Mouse (Mus musculus) kidney, adult 2 months (tissue): ENCODE results near the gene Rnd1. TPM values are rescaled to one million over a fixed set of nuclear protein-coding genes. Genes with fewer than 3 reads are reported as not detected.

ENCODE experiments used
- DNase-seq: peaks from one replicate; pipeline ENCODE4 v3.0.0; 2021
- H3K27ac ChIP-seq: fragments of 200-500 bp; 2 replicates; pipeline ENCODE4 v1.5.1; 2012; ENCODE audit warnings: low read depth, low read length, control low read depth, inconsistent platforms; ENCODE audit not compliant: insufficient read depth
- H3K27me3 ChIP-seq: fragments of 200-500 bp; replicated peaks from 2 replicates; pipeline ENCODE4 v1.6.1; 2012; ENCODE audit warnings: mild to moderate bottlenecking, moderate library complexity, low read length, inconsistent platforms; ENCODE audit not compliant: control insufficient read depth, insufficient read depth
- H3K36me3 ChIP-seq: fragments of 200-500 bp; 2 replicates; pipeline ENCODE4 v1.6.1; 2012; ENCODE audit warnings: mild to moderate bottlenecking, moderate library complexity, low read length, inconsistent platforms; ENCODE audit not compliant: control insufficient read depth, insufficient read depth
- H3K4me1 ChIP-seq: fragments of 200-500 bp; 2 replicates; pipeline ENCODE4 v1.6.1; 2011; ENCODE audit warnings: low read length; ENCODE audit not compliant: control insufficient read depth, insufficient read depth
- H3K4me3 ChIP-seq: fragments of 200-500 bp; 2 replicates; pipeline ENCODE4 v1.5.1; 2011; ENCODE audit warnings: mild to moderate bottlenecking, low read depth, low read length, control low read depth; ENCODE audit not compliant: insufficient read depth
- CTCF ChIP-seq: fragments of 200-500 bp; conservative IDR thresholded peaks from 2 replicates; pipeline ENCODE4 v1.5.1; 2011; ENCODE audit warnings: low read depth, mild to moderate bottlenecking, control low read depth, low read length, moderate library complexity, mixed read lengths; ENCODE audit not compliant: insufficient read depth, insufficient read length
- POLR2A ChIP-seq: fragments of 200-500 bp; IDR thresholded peaks from one replicate; pipeline ENCODE4 v1.6.1; 2011; ENCODE audit warnings: low read depth, low read length, control low read depth
- WGBS: fragments of 180-500 bp; shearing (Covaris S2); methylation state at CpG from one replicate; pipeline ENCODE4 v1.1.7; 2018; 5-methylcytosine and 5-hydroxymethylcytosine counted together
- polyA plus RNA-seq: library from polyadenylated mRNA; depleted of rRNA; stranded (reverse); fragments of >200 nt; gene quantifications from 2 replicates; pipeline ENCODE4 v1.2.3, GENCODE M21; 2012

The Rnd1 gene
- polyA plus RNA-seq, 1 experiment = 2.8 TPM

GRCm38 (mm10) chr15:98637155-98637554 lies 40.1 kb downstream of the Rnd1 start:
- DNase-seq = no peak
- TF ChIP-seq CTCF (no peak), POLR2A (no peak)
- no peak overlapping the region for H3K27ac ChIP-seq
- no peaks in the 10 kb centered on the region for H3K36me3 ChIP-seq
- no peak overlapping the region for H3K4me3 ChIP-seq
- H3K4me1 ChIP-seq = no peaks in the 10 kb centered on the region
- 0 out of 2 replicates have a peak, but pooled peaks cover 2% of the 10 kb centered on the region for H3K27me3 ChIP-seq
- 89% methylated on average over 3 of the region's 3 CpGs for WGBS

- H3K27ac ChIP-seq = no peak overlapping the region
- H3K36me3 ChIP-seq = no peaks in the 10 kb centered on the region
- TF ChIP-seq POLR2A (no peak), CTCF (no peak)
- no peak overlapping the region for H3K4me3 ChIP-seq
- WGBS = 79% methylated on average over 5 of the region's 5 CpGs
- no peaks in the 10 kb centered on the region for H3K4me1 ChIP-seq
- H3K27me3 ChIP-seq = 0 out of 2 replicates have a peak, but pooled peaks cover 2% of the 10 kb centered on the region
- no peak for DNase-seq
Observed at GRCm38 (mm10) chr15:98636517-98636916, 40.7 kb downstream of the Rnd1 start.

GRCm38 (mm10) chr15:98635291-98635841 lies 41.9 kb downstream of the Rnd1 start:
- Histone ChIP-seq H3K4me1 (no peaks in the 10 kb centered on the region), H3K4me3 (peak overlapping the region; percentile 66; the same call in 1 of the 2 replicates), H3K27ac (no peak overlapping the region), H3K27me3 (0 out of 2 replicates have a peak, but pooled peaks cover 2% of the 10 kb centered on the region), H3K36me3 (no peaks in the 10 kb centered on the region)
- TF ChIP-seq POLR2A (no peak), CTCF (no peak)
- 23% methylated on average over 21 of the region's 21 CpGs for whole genome bisulfite sequencing
- no peak for DNase-seq

GRCm38 (mm10) chr15:98634541-98635081 lies 42.6 kb downstream of the Rnd1 start:
- peak overlapping the region; percentile 66 for H3K4me3 ChIP-seq

GRCm38 (mm10) chr15:98633822-98634470 lies 43.3 kb downstream of the Rnd1 start:
- 0 out of 2 replicates have a peak, but pooled peaks cover 2% of the 10 kb centered on the region for H3K27me3 ChIP-seq
- no peaks in the 10 kb centered on the region for H3K36me3 ChIP-seq
- WGBS = 6% methylated on average over 25 of the region's 25 CpGs
- no peaks in the 10 kb centered on the region for H3K4me1 ChIP-seq
- no peak for DNase-seq
- H3K4me3 ChIP-seq = peak overlapping the region; percentile 66
- TF ChIP-seq POLR2A (no peak), CTCF (no peak)
- H3K27ac ChIP-seq = no peak overlapping the region

More at GRCm38 (mm10) chr15:98634541-98635081, 42.6 kb downstream of the Rnd1 start:
- TF ChIP-seq POLR2A (no peak), CTCF (no peak)
- H3K27ac ChIP-seq = no peak overlapping the region
- peak; percentile 79 for DNase-seq
- 1% methylated on average over 64 of the region's 65 CpGs for WGBS
- H3K4me1 ChIP-seq = no peaks in the 10 kb centered on the region
- H3K36me3 ChIP-seq = no peaks in the 10 kb centered on the region
- 0 out of 2 replicates have a peak, but pooled peaks cover 2% of the 10 kb centered on the region for H3K27me3 ChIP-seq

- WGBS = 16% methylated on average over 4 of the region's 4 CpGs
- DNase-seq = no peak
- Histone ChIP-seq H3K4me1 (no peaks in the 10 kb centered on the region), H3K27ac (no peak overlapping the region), H3K4me3 (no peak overlapping the region), H3K27me3 (0 out of 2 replicates have a peak, but pooled peaks cover 2% of the 10 kb centered on the region), H3K36me3 (no peaks in the 10 kb centered on the region)
- TF ChIP-seq CTCF = no peak
- TF ChIP-seq POLR2A = no peak
Observed at GRCm38 (mm10) chr15:98632921-98633320, 44.3 kb downstream of the Rnd1 start.

GRCm38 (mm10) chr15:98632107-98632744 lies 45.0 kb downstream of the Rnd1 start:
- H3K27ac ChIP-seq = no peak overlapping the region
- no peaks in the 10 kb centered on the region for H3K4me1 ChIP-seq
- 0 out of 2 replicates have a peak, but pooled peaks cover 2% of the 10 kb centered on the region for H3K27me3 ChIP-seq
- H3K4me3 ChIP-seq = peak overlapping the region; percentile 27; the same call in 1 of the 2 replicates
- 2% methylated on average over 24 of the region's 25 CpGs for WGBS
- H3K36me3 ChIP-seq = no peaks in the 10 kb centered on the region
- TF ChIP-seq POLR2A (no peak), CTCF (no peak)
- peak; percentile 76 for DNase-seq
